Mouse (Mus musculus) neural tube, embryonic 10.5 days (tissue): ENCODE data around the gene Olfr419.

ENCODE experiments used
- DNase-seq: peaks from one replicate; pipeline ENCODE4 v3.0.0-alpha.2; 2017; ENCODE audit warnings: low spot score; ENCODE audit errors: extremely low spot score

Olfr419 gene

GRCm38 (mm10) chr1:174251961-174252360 is at the start of gene Olfr419:
TSS of gene Olfr419 (minus strand) at chr1:174252061.
- no peak for DNase-seq

GRCm38 (mm10) chr1:174270643-174271042 is 18.8 kb upstream of the Olfr419 start:
- no peak for DNase-seq

DNA sequence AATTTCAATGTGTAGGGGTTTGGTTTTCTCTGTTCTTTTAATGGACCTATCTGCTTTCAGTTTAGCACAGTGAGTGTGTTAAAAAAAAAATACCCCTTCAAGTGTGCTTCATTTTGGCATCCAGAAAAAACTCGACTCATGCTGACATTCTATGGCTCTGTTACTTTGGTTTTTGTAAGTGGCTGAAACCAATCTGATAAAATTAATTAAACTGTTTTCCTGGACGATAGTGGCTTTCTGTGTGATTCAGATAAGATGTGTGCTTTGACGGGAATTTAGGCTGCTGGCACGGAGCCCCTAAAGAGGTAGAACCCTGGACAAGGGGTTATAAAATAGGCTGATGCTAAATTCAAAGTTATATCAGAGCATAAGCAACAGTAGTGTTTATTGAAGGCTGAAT is 17.3 kb upstream of the Olfr419 start:
- DNase-seq = no peak

GRCm38 (mm10) chr1:174267816-174268215 is 16.0 kb upstream of the Olfr419 start:
- DNase-seq = no peak

DNA sequence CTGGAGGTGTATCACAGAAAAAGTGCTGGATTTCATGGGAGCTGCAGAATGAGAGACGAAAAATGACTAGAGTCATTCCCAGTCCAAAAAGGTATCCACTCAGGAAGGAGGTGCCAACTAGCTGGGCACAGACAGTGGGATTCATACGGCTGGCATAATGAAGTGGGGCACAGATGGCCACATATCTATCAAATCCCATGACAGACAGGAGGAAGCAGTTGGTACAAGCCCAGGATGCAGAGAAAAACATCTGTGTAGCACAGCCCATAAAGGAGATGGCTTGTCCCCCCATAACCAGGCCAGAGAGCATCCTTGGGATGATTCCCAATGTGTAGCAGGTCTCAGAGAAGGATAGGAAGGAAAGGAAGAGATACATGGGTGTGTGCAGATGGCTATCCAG is 1.5 kb downstream of the Olfr419 start:
- DNase-seq = no peak

DNA sequence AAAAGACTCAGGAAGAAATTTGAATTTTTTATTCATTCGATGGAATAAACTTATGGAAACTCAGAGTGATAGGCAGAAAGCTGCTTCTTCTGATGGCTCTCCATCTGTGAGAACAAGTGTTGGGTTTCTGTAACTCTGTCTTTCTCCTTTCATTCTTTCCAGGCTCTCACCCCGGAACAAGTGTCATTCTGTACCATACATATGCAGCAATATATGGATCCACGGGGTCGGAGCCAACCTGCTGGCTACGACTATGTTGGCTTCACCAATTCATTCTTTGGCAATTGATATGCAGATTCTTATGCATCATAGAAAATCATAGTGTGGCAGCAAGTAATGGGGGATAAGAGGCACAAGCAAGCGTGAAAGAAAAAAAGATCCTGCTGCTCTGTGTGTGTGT is 4.7 kb downstream of the Olfr419 start:
- DNase-seq = no peak

DNA sequence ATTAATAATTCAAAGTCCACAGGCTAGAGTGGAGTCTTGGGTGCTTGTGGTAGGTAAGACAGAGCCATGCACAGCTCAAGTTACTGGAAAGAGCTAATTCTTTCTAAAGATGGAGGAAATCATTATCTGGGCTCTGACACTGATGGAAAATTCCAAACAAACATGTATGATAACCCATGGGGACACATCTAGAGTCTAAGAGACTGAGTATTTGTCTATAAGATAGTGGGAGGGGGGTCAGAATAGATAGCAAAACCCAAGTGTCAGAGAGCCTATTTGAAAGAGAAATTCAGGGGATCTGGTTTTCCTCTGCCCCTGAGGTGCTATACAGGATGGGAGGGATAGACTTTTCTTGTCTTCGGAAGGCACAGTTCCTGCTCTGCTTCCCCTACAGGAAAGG is 5.8 kb downstream of the Olfr419 start:
- no peak for DNase-seq

DNA sequence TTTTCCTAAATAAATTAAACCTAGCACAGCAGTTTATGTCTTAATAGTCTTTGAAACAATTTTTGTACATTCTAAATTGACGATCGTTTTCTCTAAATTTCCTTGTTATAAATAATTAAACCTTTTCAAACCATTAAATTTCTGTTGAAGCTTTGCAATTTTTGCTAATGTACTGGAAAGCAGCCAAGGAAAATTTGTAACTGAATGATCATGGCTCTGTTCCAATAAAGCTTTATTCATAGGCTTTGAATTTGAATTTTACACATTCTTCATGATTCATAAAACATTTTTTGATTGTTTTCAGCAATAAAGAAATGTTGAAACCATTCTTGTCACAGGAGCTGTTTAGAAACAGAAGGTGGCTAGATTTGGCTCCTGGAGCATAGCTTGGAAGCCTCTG is 7.2 kb downstream of the Olfr419 start:
- DNase-seq = no peak

- DNase-seq = no peak
These were observed 11.9 kb downstream of the Olfr419 start for GRCm38 (mm10) chr1:174239916-174240315.

GRCm38 (mm10) chr1:174216528-174217204 is 35.2 kb downstream of the Olfr419 start:
- DNase-seq = no peak

DNA sequence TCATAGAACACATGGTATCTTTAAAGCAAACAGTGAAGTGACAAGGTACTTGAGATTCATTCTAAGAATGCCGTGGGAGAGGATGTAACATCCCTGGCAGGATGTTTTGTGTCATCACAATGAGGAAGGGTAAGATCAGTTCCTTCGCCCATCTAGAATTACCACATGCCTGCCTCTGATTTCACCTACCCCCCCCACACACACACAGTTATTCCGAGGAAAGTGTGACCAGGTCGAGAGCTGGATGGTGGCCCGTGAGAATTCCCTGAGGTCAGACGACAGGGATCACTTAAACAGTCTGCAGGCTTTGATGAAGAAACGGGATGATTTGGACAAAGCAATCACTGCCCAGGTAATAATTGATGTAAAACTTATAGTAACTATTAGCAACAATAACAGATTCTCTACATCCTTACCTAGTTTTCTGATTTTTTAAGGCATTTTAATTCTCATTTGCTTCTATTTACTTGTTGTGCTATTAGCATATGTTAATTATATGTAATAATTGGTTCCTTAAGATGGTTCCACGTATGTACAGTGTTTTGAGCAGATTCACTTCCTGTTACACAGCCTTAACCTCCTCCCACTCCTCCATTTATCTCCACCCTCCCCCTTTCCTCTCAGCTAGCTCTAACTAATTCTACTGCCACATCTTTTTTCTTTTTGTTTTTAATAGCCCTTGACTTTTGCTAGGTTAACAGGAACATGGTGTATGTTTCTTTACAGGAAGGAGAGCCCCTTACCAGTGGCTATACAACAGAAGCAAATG is 36.4 kb downstream of the Olfr419 start:
- no peak for DNase-seq

DNA sequence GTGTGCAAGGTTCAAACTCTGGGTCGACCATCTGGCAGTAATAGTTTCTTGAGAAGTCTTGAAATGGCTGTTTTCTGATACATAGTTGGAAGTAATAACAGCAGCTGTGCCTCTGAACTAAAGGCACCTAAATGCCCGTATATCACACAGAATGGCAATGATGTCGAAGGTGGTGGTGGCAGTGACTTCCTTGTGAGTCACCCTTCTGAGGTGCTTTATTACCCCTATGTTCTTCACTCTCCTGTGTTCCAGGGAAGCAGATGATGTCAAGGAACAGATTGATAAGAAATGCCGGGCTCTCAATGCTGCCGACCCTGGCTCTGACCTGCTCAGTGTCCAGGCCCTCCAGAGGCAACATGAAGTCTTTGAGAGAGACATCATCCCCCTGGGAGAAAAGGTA is 39.6 kb downstream of the Olfr419 start:
- no peak for DNase-seq

GRCm38 (mm10) chr1:174204699-174205098 is 47.2 kb downstream of the Olfr419 start:
- no peak for DNase-seq
